7 mouse cellular contexts compared by ENCODE assay signal in genomic region chr1:39535515-39536311, GRCm38 (mm10). TPM values are rescaled to one million over a fixed set of nuclear protein-coding genes. Genes with fewer than 3 reads are reported as not detected.
DNase-seq lines count a peak whose midpoint lies in the region; ATAC-seq lines count a peak whose summit lies in the region.

No protein-coding gene starts in this region.

- DNase-seq in adrenal gland, postnatal 25 days: peak; percentile 97
- DNase-seq in heart, adult 11 months: peak; percentile 100
- DNase-seq in kidney, adult 18-20 months: peak; percentile 99
- peak; percentile 99 for DNase-seq in limb, embryonic 11.5 days (ENCODE audit: low spot score)
- DNase-seq in midbrain, embryonic 14.5 days: peak; percentile 98
- DNase-seq in spleen, adult 18-20 months: peak; percentile 94 to 98

- H3K36me3 ChIP-seq in embryonic facial prominence, embryonic 12.5 days: peaks cover 29% of the 10 kb centered on the region
- peaks cover 20% of the 10 kb centered on the region for H3K36me3 ChIP-seq in limb, embryonic 11.5 days (ENCODE audit: control insufficient read depth, insufficient read depth, low read length)
- H3K36me3 ChIP-seq in midbrain, embryonic 14.5 days (ENCODE audit: control insufficient read depth, insufficient read depth, low read length): peaks cover 28% of the 10 kb centered on the region

- peak overlapping the region; percentile 95 for H3K9ac ChIP-seq in embryonic facial prominence, embryonic 12.5 days
- H3K9ac ChIP-seq in limb, embryonic 11.5 days (ENCODE audit: low read length): peak overlapping the region; percentile 93
- H3K9ac ChIP-seq in midbrain, embryonic 14.5 days (replicated peaks; ENCODE audit: low read length): peak overlapping the region; percentile 93

- peak overlapping the region; percentile 95 for H3K4me3 ChIP-seq in embryonic facial prominence, embryonic 12.5 days
- H3K4me3 ChIP-seq in limb, embryonic 11.5 days (ENCODE audit: low read depth, low read length): peak overlapping the region; percentile 92
- peak overlapping the region; percentile 88 for H3K4me3 ChIP-seq in midbrain, embryonic 14.5 days (replicated peaks; ENCODE audit: low read depth, low read length)

- ATAC-seq in embryonic facial prominence, embryonic 12.5 days (ENCODE audit: insufficient number of reproducible peaks, insufficient read depth, low FRiP score, low TSS enrichment): peak; percentile 81
- ATAC-seq in limb, embryonic 11.5 days (ENCODE audit: insufficient number of reproducible peaks, low FRiP score, low TSS enrichment, low read depth): peak; percentile 93
- ATAC-seq in midbrain, embryonic 14.5 days (ENCODE audit: low FRiP score, low TSS enrichment): peak; percentile 92

- peak overlapping the region; percentile 89 for H3K27ac ChIP-seq in embryonic facial prominence, embryonic 12.5 days
- H3K27ac ChIP-seq in limb, embryonic 11.5 days (replicated peaks; ENCODE audit: low read depth, low read length): peak overlapping the region; percentile 89
- H3K27ac ChIP-seq in midbrain, embryonic 14.5 days (replicated peaks; ENCODE audit: low read depth, low read length): peak overlapping the region; percentile 91

- H3K9me3 ChIP-seq in embryonic facial prominence, embryonic 12.5 days: peaks cover 9% of the 10 kb centered on the region; the same call in 1 of the 2 replicates
- peaks cover 5% of the 10 kb centered on the region; the same call in 1 of the 2 replicates for H3K9me3 ChIP-seq in limb, embryonic 11.5 days (ENCODE audit: control insufficient read depth, low read length)
- H3K9me3 ChIP-seq in midbrain, embryonic 14.5 days (ENCODE audit: control insufficient read depth, low read length): no peaks in the 10 kb centered on the region

- under 1% methylated on average over 96 of the region's 100 CpGs for WGBS in embryonic facial prominence, embryonic 12.5 days
- under 1% methylated on average over 98 of the region's 100 CpGs for WGBS in limb, embryonic 11.5 days
- under 1% methylated on average over 100 of the region's 100 CpGs for WGBS in midbrain, embryonic 14.5 days

- H3K4me1 ChIP-seq in embryonic facial prominence, embryonic 12.5 days: peaks cover 15% of the 10 kb centered on the region
- peaks cover 8% of the 10 kb centered on the region; the same call in 1 of the 2 replicates for H3K4me1 ChIP-seq in limb, embryonic 11.5 days (ENCODE audit: control insufficient read depth, insufficient read depth, low read length)
- H3K4me1 ChIP-seq in midbrain, embryonic 14.5 days (ENCODE audit: control insufficient read depth, insufficient read depth, low read length): peaks cover 16% of the 10 kb centered on the region

- no peaks in the 10 kb centered on the region for H3K27me3 ChIP-seq in embryonic facial prominence, embryonic 12.5 days
- H3K27me3 ChIP-seq in limb, embryonic 11.5 days (ENCODE audit: control insufficient read depth, insufficient read depth, low read length): no peaks in the 10 kb centered on the region
- H3K27me3 ChIP-seq in midbrain, embryonic 14.5 days (ENCODE audit: control insufficient read depth, insufficient read depth, low read length): no peaks in the 10 kb centered on the region

- peak overlapping the region; percentile 87 for H3K4me2 ChIP-seq in embryonic facial prominence, embryonic 12.5 days (replicated peaks)
- H3K4me2 ChIP-seq in limb, embryonic 11.5 days (ENCODE audit: low read depth, severe bottlenecking): peak overlapping the region; percentile 72
- H3K4me2 ChIP-seq in midbrain, embryonic 14.5 days (ENCODE audit: low read length): peak overlapping the region; percentile 78

RNA-seq across cellular contexts. Expression of gene Cnot11, which starts 0.9 kb away (rescaled TPM):
- 21.2 and 21.9 TPM in 2 replicates for total RNA-seq in adrenal gland, postnatal 25 days (2021)
- 30.8 and 32.3 TPM in 2 replicates for polyA plus RNA-seq in embryonic facial prominence, embryonic 12.5 days (2016; fragmentation: Nextera tagmentation; extraction: Ambion mirVana)
- polyA plus RNA-seq in limb, embryonic 11.5 days (2014; fragmentation: Nextera tagmentation; extraction: Ambion mirVana): 31.3 and 31.4 TPM in 2 replicates
- polyA plus RNA-seq in midbrain, embryonic 14.5 days (2014; fragmentation: Nextera tagmentation; extraction: Ambion mirVana): 16.9 and 21.0 TPM in 2 replicates

RNA-seq across cellular contexts. Expression of gene Rnf149, which starts 41.5 kb away (rescaled TPM):
- total RNA-seq in adrenal gland, postnatal 25 days (2021): 38.9 and 55.6 TPM in 2 replicates
- 36.2 and 36.3 TPM in 2 replicates for polyA plus RNA-seq in embryonic facial prominence, embryonic 12.5 days (2016; fragmentation: Nextera tagmentation; extraction: Ambion mirVana)
- 26.2 and 32.4 TPM in 2 replicates for polyA plus RNA-seq in limb, embryonic 11.5 days (2014; fragmentation: Nextera tagmentation; extraction: Ambion mirVana)
- polyA plus RNA-seq in midbrain, embryonic 14.5 days (2014; fragmentation: Nextera tagmentation; extraction: Ambion mirVana): 21.5 and 25.7 TPM in 2 replicates

RNA-seq across cellular contexts. Expression of gene Tbc1d8, which starts 57.2 kb away (rescaled TPM):
- 16.7 and 18.7 TPM in 2 replicates for total RNA-seq in adrenal gland, postnatal 25 days (2021)
- polyA plus RNA-seq in embryonic facial prominence, embryonic 12.5 days (2016; fragmentation: Nextera tagmentation; extraction: Ambion mirVana): 9.4 and 9.9 TPM in 2 replicates
- 5.0 and 5.3 TPM in 2 replicates for polyA plus RNA-seq in limb, embryonic 11.5 days (2014; fragmentation: Nextera tagmentation; extraction: Ambion mirVana)
- polyA plus RNA-seq in midbrain, embryonic 14.5 days (2014; fragmentation: Nextera tagmentation; extraction: Ambion mirVana): 8.9 and 12.1 TPM in 2 replicates

Comparison
In these comparisons a context has a peak if more than half of its experiments do, and no peak if none do; other contexts are left out.
1. Peak in every context shown above with its lines: DNase-seq, ATAC-seq, H3K4me3 ChIP-seq and H3K27ac ChIP-seq.